In the genomic region with DNA sequence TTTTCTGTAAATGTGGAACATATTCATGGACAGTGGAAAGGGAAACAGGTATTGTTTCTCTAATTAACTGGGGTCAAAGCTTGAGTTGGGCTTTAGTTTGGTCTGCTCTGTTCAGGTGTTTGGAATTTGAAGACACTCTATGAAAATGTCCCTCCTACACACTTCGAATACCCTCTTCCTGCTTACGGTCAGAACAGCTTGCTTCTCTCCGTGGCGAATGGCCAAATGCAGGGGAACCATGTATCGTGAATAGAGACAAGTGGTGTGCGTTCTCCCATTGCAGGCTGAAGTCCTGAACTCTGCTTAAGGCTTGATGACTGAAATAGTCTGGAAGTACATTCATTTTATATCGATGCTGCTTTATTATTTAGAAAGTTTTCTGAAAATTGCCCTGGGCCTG, we compare ENCODE assay signal across 23 mouse cellular contexts.
DNase-seq lines count a peak whose midpoint lies in the region; ATAC-seq lines count a peak whose summit lies in the region.
"Had no signal": no experiment of that assay in that cellular context is flagged by ENCODE, and none has a peak within 500 bp of the region (broad histone marks: within the 10 kb centered on the region; RNA-seq: fewer than 3 reads in every experiment).

No protein-coding gene starts in this region.

- no peak for ATAC-seq in cerebellum, adult (ENCODE audit: insufficient number of reproducible peaks, low FRiP score, low TSS enrichment)
- ATAC-seq in CD4-positive, CD25-positive, alpha-beta regulatory T cell, adult 4 months = peak; percentile 27
- no peak for ATAC-seq in forebrain, embryonic 14.5 days
- ATAC-seq: forebrain, embryonic 13.5 days; intestine, embryonic 15.5 days; midbrain, embryonic 15.5 days had no signal

- peak; percentile 33 for DNase-seq in cerebellum, adult 11 months
- DNase-seq in heart, embryonic 10.5 days (ENCODE audit: low spot score) = peak; percentile 35
- DNase-seq in heart, postnatal 36 days = no peak
- peak; percentile 58 to 80 for DNase-seq in cerebellum, postnatal 25 days
- DNase-seq in forebrain, embryonic 14.5 days (ENCODE audit: low spot score) = no peak
- DNase-seq: adrenal gland, postnatal 10 days; gastrocnemius, postnatal 36 days; kidney, adult 8-10 months; kidney, postnatal 25 days; lung, postnatal 36 days; right cerebral cortex, postnatal 25 days had no signal

- H3K4me2 ChIP-seq in forebrain, embryonic 14.5 days (ENCODE audit: low read length) = no peak overlapping the region
- H3K4me2 ChIP-seq: forebrain, embryonic 13.5 days; heart, embryonic 15.5 days; hindbrain, embryonic 15.5 days; intestine, embryonic 15.5 days; limb, embryonic 15.5 days; liver, embryonic 15.5 days; lung, embryonic 15.5 days; midbrain, embryonic 15.5 days; neural tube, embryonic 12.5 days had no signal

- no peak overlapping the region for H3K9ac ChIP-seq in forebrain, embryonic 14.5 days (ENCODE audit: low read length)
- H3K9ac ChIP-seq: forebrain, embryonic 13.5 days; heart, embryonic 15.5 days; hindbrain, embryonic 15.5 days; intestine, embryonic 15.5 days; limb, embryonic 15.5 days; liver, embryonic 15.5 days; lung, embryonic 15.5 days; midbrain, embryonic 15.5 days; neural tube, embryonic 12.5 days had no signal

- H3K27me3 ChIP-seq in heart, embryonic 10.5 days (ENCODE audit: insufficient read depth, poor library complexity, severe bottlenecking) = no peaks in the 10 kb centered on the region
- H3K27me3 ChIP-seq in forebrain, embryonic 14.5 days (replicated peaks; ENCODE audit: control insufficient read depth, insufficient read depth, low read length) = no peaks in the 10 kb centered on the region
- H3K27me3 ChIP-seq: forebrain, embryonic 13.5 days; heart, embryonic 15.5 days; hindbrain, embryonic 15.5 days; intestine, embryonic 15.5 days; limb, embryonic 15.5 days; liver, embryonic 15.5 days; lung, embryonic 15.5 days; megakaryocyte, embryonic 14.5 days; midbrain, embryonic 15.5 days; neural tube, embryonic 12.5 days had no signal

- H3K27ac ChIP-seq in heart, embryonic 10.5 days = no peak overlapping the region
- H3K27ac ChIP-seq in forebrain, embryonic 14.5 days (ENCODE audit: low read depth, low read length) = no peak overlapping the region
- H3K27ac ChIP-seq: forebrain, embryonic 13.5 days; heart, embryonic 15.5 days; hindbrain, embryonic 15.5 days; intestine, embryonic 15.5 days; limb, embryonic 15.5 days; liver, embryonic 15.5 days; lung, embryonic 15.5 days; midbrain, embryonic 15.5 days; neural tube, embryonic 12.5 days had no signal

- no peaks in the 10 kb centered on the region for H3K9me3 ChIP-seq in heart, embryonic 10.5 days
- H3K9me3 ChIP-seq in forebrain, embryonic 14.5 days (replicated peaks; ENCODE audit: control insufficient read depth, low read length) = no peaks in the 10 kb centered on the region
- H3K9me3 ChIP-seq: forebrain, embryonic 13.5 days; heart, embryonic 15.5 days; hindbrain, embryonic 15.5 days; intestine, embryonic 15.5 days; limb, embryonic 15.5 days; liver, embryonic 15.5 days; lung, embryonic 15.5 days; megakaryocyte, embryonic 14.5 days; midbrain, embryonic 15.5 days; neural tube, embryonic 12.5 days had no signal

- H3K4me1 ChIP-seq in heart, embryonic 10.5 days = peaks cover 11% of the 10 kb centered on the region; the same call in 1 of the 2 replicates
- H3K4me1 ChIP-seq in forebrain, embryonic 14.5 days (ENCODE audit: control insufficient read depth, insufficient read depth, low read length) = no peaks in the 10 kb centered on the region
- H3K4me1 ChIP-seq: forebrain, embryonic 13.5 days; hindbrain, embryonic 15.5 days; intestine, embryonic 15.5 days; limb, embryonic 15.5 days; liver, embryonic 15.5 days; lung, embryonic 15.5 days; midbrain, embryonic 15.5 days; neural tube, embryonic 12.5 days had no signal

- 90% methylated on average over 7 of the region's 7 CpGs for WGBS in heart, embryonic 10.5 days
- WGBS in forebrain, embryonic 14.5 days = 91% methylated on average over 7 of the region's 7 CpGs

- intact Hi-C loops in heart, postnatal 36 days (cut with DNase I) = no loop called here

- H3K4me3 ChIP-seq in heart, embryonic 10.5 days = no peak overlapping the region
- no peak overlapping the region for H3K4me3 ChIP-seq in forebrain, embryonic 14.5 days (ENCODE audit: low read depth, low read length)
- H3K4me3 ChIP-seq: forebrain, embryonic 13.5 days; heart, embryonic 15.5 days; hindbrain, embryonic 15.5 days; intestine, embryonic 15.5 days; limb, embryonic 15.5 days; liver, embryonic 15.5 days; lung, embryonic 15.5 days; megakaryocyte, embryonic 14.5 days; midbrain, embryonic 15.5 days; neural tube, embryonic 12.5 days had no signal

- H3K36me3 ChIP-seq in heart, embryonic 10.5 days = no peaks in the 10 kb centered on the region
- no peaks in the 10 kb centered on the region for H3K36me3 ChIP-seq in forebrain, embryonic 14.5 days (ENCODE audit: control insufficient read depth, insufficient read depth, low read length)
- H3K36me3 ChIP-seq: heart, embryonic 15.5 days; hindbrain, embryonic 15.5 days; intestine, embryonic 15.5 days; limb, embryonic 15.5 days; liver, embryonic 15.5 days; lung, embryonic 15.5 days; midbrain, embryonic 15.5 days; neural tube, embryonic 12.5 days had no signal

Comparison
In these comparisons a context has a peak if more than half of its experiments do, and no peak if none do; other contexts are left out.
1. DNase-seq: peak in cerebellum, adult 11 months (single experiment), heart, embryonic 10.5 days (single experiment) and cerebellum, postnatal 25 days (2 of 2); none in heart, postnatal 36 days (0 of 2) and forebrain, embryonic 14.5 days (single experiment).